Mouse (Mus musculus) frontal cortex, postnatal 10 days (tissue): ENCODE results near the gene Olfr1436.
"Not testable (repeated sequence)": the region's sequence is repeated elsewhere in the genome, so short reads cannot be mapped to it uniquely, and the experiment has no call there.

Source experiments
- DNase-seq, 2 experiments: peaks; one replicate each; pipeline ENCODE4 v3.0.0; 2022; ENCODE audit warnings: low spot score in 2 of 2, mixed read lengths in 1 of 2

The Olfr1436 gene

GRCm38 (mm10) chr19:12299030-12299429 is at the start of gene Olfr1436:
Olfr1436 (minus strand) TSS chr19:12299130.
- DNase-seq: not testable (repeated sequence)

DNA sequence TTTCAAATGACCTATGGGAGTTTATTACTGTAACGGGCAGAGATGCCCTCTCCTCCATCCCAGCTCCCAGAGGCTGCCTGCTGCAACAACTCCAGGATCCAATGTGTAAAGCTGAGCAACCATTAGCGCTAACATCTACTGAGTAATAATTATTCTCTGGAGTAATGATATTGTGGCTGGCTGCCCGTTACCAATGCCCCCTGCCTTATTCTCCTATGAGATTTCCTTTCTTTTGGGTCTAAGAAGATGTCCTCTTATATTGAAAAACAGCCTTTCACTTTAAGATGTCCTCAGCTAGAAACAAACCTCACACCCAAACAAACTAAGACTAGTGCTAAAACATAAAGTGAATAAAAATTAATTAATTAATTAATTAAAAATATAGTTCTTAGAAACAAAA is 36.9 kb upstream of the Olfr1436 start, which contains the start of gene Olfr1438-ps1:
TSS of gene Olfr1438-ps1 (minus strand) at position 101 of the 400 bp plus-strand sequence.
- DNase-seq: no peak

GRCm38 (mm10) chr19:12325001-12325400 is 26.1 kb upstream of the Olfr1436 start, which contains the start of gene Olfr1437:
Olfr1437 (minus strand) TSS chr19:12325101.
- DNase-seq: no peak

DNA sequence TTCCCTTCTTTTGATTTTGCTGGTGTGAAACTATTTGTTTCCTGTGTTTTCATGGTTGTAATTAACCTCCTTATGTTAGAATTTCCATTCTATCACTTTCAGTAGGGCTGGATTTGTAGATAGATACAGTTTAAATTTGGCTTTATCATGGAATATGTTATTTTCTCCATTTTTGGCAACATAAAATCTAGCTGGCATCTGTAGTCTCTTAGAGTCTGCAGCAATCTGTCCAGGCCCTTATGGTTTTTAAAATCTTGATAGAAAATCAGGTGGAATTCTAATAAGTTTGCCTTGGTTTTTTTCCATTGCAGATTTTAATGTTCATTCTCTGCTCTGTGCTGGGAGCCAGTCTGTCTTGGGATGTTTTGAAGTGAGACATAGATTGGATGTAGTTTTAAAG is 6.0 kb downstream of the Olfr1436 start:
- DNase-seq: no peak

- no peak for DNase-seq
Measured at GRCm38 (mm10) chr19:12279554-12279953, 19.4 kb downstream of the Olfr1436 start, which contains the start of gene Olfr1434. Olfr1434 (plus strand) TSS chr19:12279854.

GRCm38 (mm10) chr19:12260732-12261131 is 38.2 kb downstream of the Olfr1436 start, which contains the start of gene Olfr235:
Olfr235 (plus strand) TSS chr19:12261032.
- DNase-seq: no peak
